Mouse (Mus musculus): Measurements from ENCODE around the gene Wipi2.

DNA sequence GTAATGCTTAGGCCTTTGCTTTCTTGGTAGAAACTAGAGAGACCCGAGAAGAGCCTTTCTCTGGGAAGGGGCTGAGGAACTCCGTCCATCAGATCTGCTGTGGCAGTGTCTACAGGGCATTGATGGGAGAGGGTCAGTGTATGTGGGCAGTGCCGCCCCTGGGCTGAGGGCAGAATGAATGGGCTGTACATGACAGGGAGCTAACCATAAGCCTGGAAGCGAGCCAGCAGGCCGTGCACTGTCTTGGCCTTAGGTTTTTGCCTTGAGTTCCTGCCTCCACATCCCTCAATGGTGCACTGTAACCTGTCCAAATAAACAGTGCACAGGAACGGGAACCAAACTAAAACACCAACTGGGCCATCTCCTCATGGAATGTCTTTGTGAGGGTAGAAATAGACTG, 30.8 kb upstream of the Wipi2 start:
- TF ChIP-seq CTCF (IDR thresholded peaks at IDR 0.05; ENCODE audit: low read depth) (no peak), EP300 (optimal IDR thresholded peaks at IDR 0.05) (no peak)

Measured in stomach, postnatal 0 days (tissue).